Mouse (Mus musculus): ENCODE data around the gene Hdac11. TPM values are rescaled to one million over a fixed set of nuclear protein-coding genes. Genes with fewer than 3 reads are reported as not detected.

The Hdac11 gene
- total RNA-seq, 4 experiments from 2014 or later: 9.8 to 26.5 (median 20.6) TPM

- DNase-seq: no peak
Observed at GRCm38 (mm10) chr6:91137343-91137956, 19.0 kb upstream of the Hdac11 start.

GRCm38 (mm10) chr6:91139846-91140245, 16.6 kb upstream of the Hdac11 start:
- peak; percentile 42 for DNase-seq

GRCm38 (mm10) chr6:91145056-91145455, 11.4 kb upstream of the Hdac11 start:
- DNase-seq: no peak

- DNase-seq: no peak
Observed at GRCm38 (mm10) chr6:91145572-91145971, 10.9 kb upstream of the Hdac11 start.

- DNase-seq: no peak
Observed at GRCm38 (mm10) chr6:91146443-91147151, 9.9 kb upstream of the Hdac11 start.

- DNase-seq: no peak
Observed at GRCm38 (mm10) chr6:91147152-91147770, 9.2 kb upstream of the Hdac11 start.

GRCm38 (mm10) chr6:91152892-91153548, 3.4 kb upstream of the Hdac11 start:
- DNase-seq: no peak

GRCm38 (mm10) chr6:91153549-91154064, 2.9 kb upstream of the Hdac11 start:
- DNase-seq: no peak

GRCm38 (mm10) chr6:91154685-91155084, 1.8 kb upstream of the Hdac11 start:
- DNase-seq: no peak

- DNase-seq: no peak
Observed at GRCm38 (mm10) chr6:91155286-91155685, 1.2 kb upstream of the Hdac11 start.

GRCm38 (mm10) chr6:91156062-91156461, 403 bp upstream of the Hdac11 start:
- DNase-seq: no peak

- DNase-seq: no peak
Observed at GRCm38 (mm10) chr6:91157237-91157570, 739 bp downstream of the Hdac11 start.

GRCm38 (mm10) chr6:91159047-91159446, 2.6 kb downstream of the Hdac11 start:
- no peak for DNase-seq

GRCm38 (mm10) chr6:91160399-91160798, 3.9 kb downstream of the Hdac11 start:
- peak; percentile 26 for DNase-seq

- no peak for DNase-seq
Observed at GRCm38 (mm10) chr6:91160976-91161375, 4.5 kb downstream of the Hdac11 start.

- DNase-seq: no peak
Observed at GRCm38 (mm10) chr6:91161506-91162235, 5.2 kb downstream of the Hdac11 start.

- DNase-seq: no peak
Observed at GRCm38 (mm10) chr6:91162314-91162713, 5.8 kb downstream of the Hdac11 start.

- no peak for DNase-seq
Observed at GRCm38 (mm10) chr6:91163195-91163911, 6.9 kb downstream of the Hdac11 start.

GRCm38 (mm10) chr6:91164584-91164983, 8.1 kb downstream of the Hdac11 start:
- DNase-seq: no peak

GRCm38 (mm10) chr6:91165210-91165609, 8.7 kb downstream of the Hdac11 start:
- peak; percentile 18 for DNase-seq

GRCm38 (mm10) chr6:91167828-91168227, 11.4 kb downstream of the Hdac11 start:
- DNase-seq: no peak

- DNase-seq: no peak
Observed at GRCm38 (mm10) chr6:91169129-91169528, 12.7 kb downstream of the Hdac11 start.

Data from adrenal gland, adult 8-10 months (tissue).